Mouse (Mus musculus) liver, embryonic 14.5 days (tissue): Measurements from ENCODE around the gene Abhd17b.

Experiments used
- CTCF ChIP-seq: IDR thresholded peaks from 2 replicates; pipeline ENCODE4 v1.5.1; 2016; ENCODE audit warnings: antibody characterized with exemption, low read depth, control low read depth
- EP300 ChIP-seq: IDR thresholded peaks from 2 replicates; pipeline ENCODE4 v1.6.1; 2016; ENCODE audit warnings: antibody characterized with exemption, low read depth

- TF ChIP-seq EP300 (no peak), CTCF (no peak)
Measured at GRCm38 (mm10) chr19:21663756-21664456, 10.9 kb downstream of the Abhd17b start.
